Mouse (Mus musculus): ENCODE results near the gene Mixl1.

Gene Mixl1

GRCm38 (mm10) chr1:180696626-180697352, at the start of gene Mixl1:
Gene Mixl1, minus strand, starts transcription at chr1:180697034.
- DNase-seq (ENCODE audit: low spot score), result peak; percentile 48

- no peak for DNase-seq (ENCODE audit: low spot score)
Measured at GRCm38 (mm10) chr1:180729231-180729630, 32.4 kb upstream of the Mixl1 start.

GRCm38 (mm10) chr1:180726183-180726582, 29.3 kb upstream of the Mixl1 start:
- peak; percentile 35 for DNase-seq (ENCODE audit: low spot score)

GRCm38 (mm10) chr1:180725704-180726179, 28.9 kb upstream of the Mixl1 start, which contains the start of gene Acbd3:
Gene Acbd3, plus strand, starts transcription at chr1:180726043.
- DNase-seq (ENCODE audit: low spot score), result peak; percentile 95

GRCm38 (mm10) chr1:180723701-180724238, 26.9 kb upstream of the Mixl1 start:
- no peak for DNase-seq (ENCODE audit: low spot score)

- DNase-seq (ENCODE audit: low spot score), result no peak
Measured at GRCm38 (mm10) chr1:180722608-180723007, 25.8 kb upstream of the Mixl1 start.

GRCm38 (mm10) chr1:180719951-180720689, 23.3 kb upstream of the Mixl1 start:
- peak; percentile 90 for DNase-seq (ENCODE audit: low spot score)

GRCm38 (mm10) chr1:180719483-180719882, 22.6 kb upstream of the Mixl1 start:
- no peak for DNase-seq (ENCODE audit: low spot score)

GRCm38 (mm10) chr1:180718756-180719155, 21.9 kb upstream of the Mixl1 start:
- no peak for DNase-seq (ENCODE audit: low spot score)

DNA sequence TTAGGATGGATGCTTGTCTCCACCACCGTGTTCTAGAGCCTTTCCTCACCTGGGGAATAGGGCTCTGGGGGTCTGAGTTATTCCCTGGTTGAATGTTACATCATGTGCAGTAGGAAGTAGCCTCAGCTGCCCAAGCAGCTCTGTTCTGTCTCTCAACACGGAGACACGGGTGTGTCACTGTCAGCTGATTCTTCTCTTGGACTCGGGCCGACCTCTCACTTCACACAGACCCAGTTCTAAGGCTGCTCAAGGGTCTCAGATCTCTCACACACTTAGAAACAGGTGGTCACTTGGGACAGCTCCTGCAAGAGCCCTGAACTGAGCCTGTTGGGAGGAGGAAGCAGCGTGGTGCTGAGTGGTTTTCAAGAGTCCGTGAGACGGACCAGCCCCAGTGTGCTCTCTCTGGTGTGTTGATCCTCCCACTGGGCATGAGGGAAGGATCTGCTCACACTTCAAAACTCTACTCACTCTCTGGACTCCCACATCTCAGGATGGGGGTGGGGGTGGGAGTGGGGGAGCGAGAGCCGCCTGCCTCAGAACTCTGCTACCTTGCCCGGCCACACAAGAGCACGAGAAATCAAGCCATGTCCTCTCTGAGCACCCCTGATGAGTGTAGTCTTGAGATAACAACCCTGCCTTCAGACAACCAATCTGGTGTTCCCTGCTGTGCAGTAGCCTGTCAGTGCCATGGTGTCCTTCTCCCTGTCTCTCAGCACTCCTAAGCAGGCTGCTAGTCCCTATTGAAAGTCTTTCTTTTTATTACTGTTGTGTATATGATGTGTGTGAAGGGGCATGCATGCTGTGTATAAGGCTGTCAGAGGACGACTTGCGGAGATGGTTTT, 12.3 kb upstream of the Mixl1 start:
- no peak for DNase-seq (ENCODE audit: low spot score)

DNA sequence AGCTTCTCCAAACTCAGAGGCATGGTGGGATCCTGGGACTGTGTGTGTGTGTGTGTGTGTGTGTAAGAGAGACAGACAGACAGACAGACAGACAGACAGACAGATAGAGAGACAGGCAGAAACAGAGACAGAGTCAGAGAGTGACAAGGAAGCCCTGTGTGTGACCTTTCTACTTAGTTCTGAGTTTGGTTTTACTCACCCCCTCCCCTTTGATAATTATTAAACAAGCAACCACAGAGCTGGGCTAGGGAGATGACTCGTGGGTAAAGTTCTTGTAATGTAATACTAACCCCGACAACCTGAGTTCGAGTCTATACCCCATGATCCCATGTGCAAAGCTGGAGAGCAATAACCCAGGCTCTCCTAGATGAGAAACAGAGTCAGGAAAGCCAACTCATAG, 11.0 kb upstream of the Mixl1 start:
- no peak for DNase-seq (ENCODE audit: low spot score)

DNA sequence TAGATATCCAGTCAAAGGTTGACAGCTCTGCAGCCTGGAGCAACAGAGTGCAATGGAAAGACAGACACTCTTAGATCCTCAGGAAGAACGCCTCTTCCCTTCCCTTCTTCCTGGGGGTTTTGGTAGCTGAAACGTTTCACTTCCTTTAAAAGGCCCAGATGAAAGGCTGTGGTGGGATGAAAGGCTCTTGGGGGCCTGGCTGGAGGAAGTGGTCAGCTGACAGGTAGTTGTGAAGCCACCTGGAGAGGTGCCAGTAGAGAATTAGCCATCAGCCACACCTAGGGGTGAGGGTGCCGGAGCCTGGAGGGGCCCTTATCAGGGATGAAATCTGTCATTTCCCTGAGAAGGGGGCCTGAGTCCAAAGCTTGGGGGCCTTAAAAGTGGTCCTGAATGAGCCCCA, 10.5 kb upstream of the Mixl1 start:
- DNase-seq (ENCODE audit: low spot score), result no peak

- DNase-seq (ENCODE audit: low spot score), result no peak
Measured at GRCm38 (mm10) chr1:180703400-180703799, 6.6 kb upstream of the Mixl1 start.

DNA sequence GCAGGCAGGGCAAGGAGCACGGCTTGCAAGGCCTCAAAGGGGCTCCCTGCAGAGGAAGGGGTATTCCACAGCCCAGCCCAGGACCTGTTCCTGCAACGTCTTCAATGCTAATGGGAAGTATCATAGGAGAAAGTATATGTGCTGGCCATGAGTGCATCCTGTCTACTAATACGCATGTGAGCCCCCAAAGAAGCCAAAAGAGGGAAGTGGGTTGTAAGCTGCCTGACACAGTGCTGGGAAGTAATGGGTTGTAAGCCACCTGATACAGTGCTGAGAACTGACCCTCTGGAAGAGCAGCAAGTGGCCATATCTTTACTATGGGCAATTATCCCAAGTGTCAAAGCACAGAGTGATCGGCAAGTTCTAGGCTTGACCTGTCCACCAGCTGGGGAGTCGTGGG, 1.2 kb upstream of the Mixl1 start:
- DNase-seq (ENCODE audit: low spot score), result no peak

- no peak for DNase-seq (ENCODE audit: low spot score)
Measured at GRCm38 (mm10) chr1:180691284-180691683, 5.5 kb downstream of the Mixl1 start.
